Mouse (Mus musculus) v-Abl transformed pro-B cells (cell line): ENCODE measurements around the gene Lrrc8e.

Experiments
- in situ Hi-C, 2 experiments: fragments of 400-800 bp; cut with MboI; formaldehyde crosslinking; loops; one replicate each; pipeline ENCODE4 v1.15.1; 2025; ENCODE audit not compliant: unreplicated experiment in 2 of 2

Gene Lrrc8e

DNA sequence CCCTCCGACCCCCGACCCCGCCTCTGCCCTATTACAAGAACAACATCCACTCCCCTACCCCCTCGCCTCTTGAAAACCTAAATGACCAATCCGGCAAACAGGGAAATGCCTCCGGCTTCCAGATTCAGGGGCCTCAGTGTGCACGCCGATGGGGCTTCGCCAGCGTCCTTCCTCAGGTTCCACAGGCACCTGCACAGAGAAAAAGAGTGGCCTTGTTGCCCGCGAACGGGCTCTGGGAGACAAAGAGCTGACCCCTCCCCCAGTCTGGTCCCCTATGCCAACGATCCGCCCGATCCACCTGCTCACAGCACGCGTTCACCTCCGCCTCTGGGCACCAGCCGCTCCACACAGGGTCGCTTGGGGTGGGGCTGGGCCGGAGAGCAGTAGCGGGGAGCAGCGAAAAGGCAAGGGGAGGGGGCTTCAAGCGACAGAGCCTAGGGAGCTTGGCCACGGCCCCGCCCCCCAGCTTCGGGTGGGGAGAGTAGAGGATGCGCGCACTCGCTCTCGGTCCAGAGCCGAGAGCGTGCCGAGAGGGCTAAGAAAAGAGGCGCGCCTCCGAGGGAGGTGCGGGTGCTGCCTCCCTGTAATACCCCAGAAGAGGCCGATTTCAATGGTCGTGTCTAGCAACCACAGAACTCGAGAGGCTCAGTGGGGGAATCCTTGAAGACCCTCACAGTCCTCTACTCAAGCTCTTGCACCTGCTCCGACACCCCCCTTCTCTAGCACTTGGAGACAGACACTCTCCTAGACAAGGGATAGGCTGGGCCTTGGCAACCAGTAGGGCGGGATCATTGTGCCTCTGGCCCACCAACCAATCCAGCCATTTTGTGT, 9.6 kb upstream of the Lrrc8e start, which contains the start of gene Prr36:
Gene Prr36 (minus strand): TSS at position 669 of the 831 bp plus-strand sequence.
- in situ Hi-C loops: no loop called here

DNA sequence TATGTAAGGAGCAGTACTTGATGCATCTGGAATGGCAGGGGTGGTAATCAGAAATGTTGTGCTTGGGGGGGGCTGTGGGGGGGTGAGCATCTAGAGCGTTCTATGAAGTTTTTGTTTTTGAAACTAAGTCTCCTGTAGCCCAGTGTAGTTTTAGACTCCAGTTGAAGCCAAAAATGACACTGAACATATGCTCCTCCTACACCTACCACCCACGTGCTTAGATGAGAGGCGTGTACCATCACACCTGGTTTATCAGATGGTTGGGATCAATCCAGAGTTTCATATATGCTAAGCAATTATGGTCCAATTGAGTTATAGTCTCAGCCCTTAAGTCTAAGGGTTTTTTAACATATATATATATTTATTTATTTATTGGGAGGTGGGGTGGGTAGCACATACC, 7.0 kb upstream of the Lrrc8e start:
- in situ Hi-C loops: no loop called here

DNA sequence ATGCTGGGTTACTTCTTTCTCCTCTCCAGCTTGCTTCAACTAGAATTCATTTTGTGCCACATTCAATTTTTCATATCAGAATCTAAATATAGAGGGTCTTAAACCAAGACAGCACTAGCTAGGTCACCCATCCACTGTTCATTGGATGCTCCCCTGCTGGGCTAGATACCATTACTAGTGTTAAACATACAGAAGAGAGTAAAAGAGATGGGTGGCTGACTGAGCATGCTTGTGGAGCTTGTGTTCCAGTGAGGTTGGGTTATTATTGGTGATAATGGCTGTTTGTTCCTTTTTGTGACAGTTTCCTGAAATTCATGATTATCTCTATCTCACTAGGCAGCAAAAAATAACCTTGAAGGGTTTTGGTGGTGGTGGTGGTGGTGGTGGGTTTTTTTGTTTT, 4.6 kb upstream of the Lrrc8e start:
- in situ Hi-C loops: no loop called here

DNA sequence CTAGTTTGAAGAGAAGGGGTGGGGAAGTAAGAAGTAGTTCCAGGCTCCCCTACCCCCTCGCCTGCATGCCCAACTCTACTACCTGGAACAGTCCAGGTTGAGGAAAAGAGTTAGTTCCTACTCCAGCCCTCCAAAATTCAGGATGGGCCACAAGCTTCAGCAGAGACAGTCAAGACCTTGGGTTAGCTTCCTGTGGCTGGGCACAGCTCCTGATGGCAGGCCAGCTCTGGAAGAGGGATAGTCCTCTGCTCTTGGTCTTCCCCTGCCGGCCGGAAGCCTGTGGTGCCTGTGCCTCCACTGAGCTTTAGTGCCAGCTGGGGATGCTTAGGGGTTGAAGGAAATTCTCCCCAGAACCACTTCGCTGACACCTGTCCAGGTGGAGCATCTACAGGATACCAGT, 304 bp upstream of the Lrrc8e start:
- in situ Hi-C loops: loop anchor here (25.0 kb wide), 1 partner anchor 714 kb away; the partner anchor contains the start of genes Mcoln1 (in 2 of the 2) and Pnpla6 (in 2 of the 2)

DNA sequence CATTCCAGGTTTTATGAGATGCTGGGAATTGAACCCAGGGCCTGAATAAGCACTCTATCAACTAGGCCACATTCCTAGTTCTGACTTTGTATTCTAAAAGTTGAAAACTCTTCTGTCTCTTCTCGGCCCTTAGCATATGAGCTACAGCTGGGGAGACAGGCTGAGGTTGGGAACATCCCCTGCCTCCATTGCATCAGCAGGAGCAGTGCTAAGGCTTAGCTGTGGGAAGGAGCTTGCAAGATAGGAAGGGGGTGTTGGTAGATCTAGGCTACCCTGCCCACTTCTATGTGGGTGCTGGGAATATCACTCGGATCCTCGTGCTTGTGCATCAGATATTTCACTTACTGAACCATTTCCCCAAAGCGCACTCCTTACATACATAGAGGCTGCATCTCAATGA, 1.3 kb downstream of the Lrrc8e start:
- in situ Hi-C loops: loop anchor here (25.0 kb wide), 1 partner anchor 716 kb away; the partner anchor contains the start of genes Mcoln1 (in 2 of the 2) and Pnpla6 (in 2 of the 2)

DNA sequence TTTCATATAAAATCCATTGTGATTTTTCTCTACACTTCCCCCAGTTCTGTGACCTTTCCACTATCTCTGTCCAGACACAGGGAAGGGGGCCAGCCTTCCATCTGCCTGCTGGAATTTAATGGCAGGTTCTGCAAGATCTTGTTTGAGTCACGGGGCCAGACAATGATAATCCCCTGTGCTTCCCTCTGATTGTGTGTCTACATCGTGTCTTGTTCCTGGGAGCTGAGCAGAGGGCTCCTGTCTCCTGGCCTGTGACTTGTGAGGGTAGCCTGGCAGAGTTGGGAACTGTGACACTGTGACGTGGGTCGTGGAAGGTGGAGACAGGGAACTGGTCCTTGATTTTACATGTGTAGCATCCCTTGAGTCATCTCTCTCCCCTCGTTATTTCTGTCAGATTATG, 3.2 kb downstream of the Lrrc8e start:
- in situ Hi-C loops: loop anchor here (25.0 kb wide), 1 partner anchor 717 kb away; the partner anchor contains the start of genes Mcoln1 (in 2 of the 2) and Pnpla6 (in 2 of the 2)

DNA sequence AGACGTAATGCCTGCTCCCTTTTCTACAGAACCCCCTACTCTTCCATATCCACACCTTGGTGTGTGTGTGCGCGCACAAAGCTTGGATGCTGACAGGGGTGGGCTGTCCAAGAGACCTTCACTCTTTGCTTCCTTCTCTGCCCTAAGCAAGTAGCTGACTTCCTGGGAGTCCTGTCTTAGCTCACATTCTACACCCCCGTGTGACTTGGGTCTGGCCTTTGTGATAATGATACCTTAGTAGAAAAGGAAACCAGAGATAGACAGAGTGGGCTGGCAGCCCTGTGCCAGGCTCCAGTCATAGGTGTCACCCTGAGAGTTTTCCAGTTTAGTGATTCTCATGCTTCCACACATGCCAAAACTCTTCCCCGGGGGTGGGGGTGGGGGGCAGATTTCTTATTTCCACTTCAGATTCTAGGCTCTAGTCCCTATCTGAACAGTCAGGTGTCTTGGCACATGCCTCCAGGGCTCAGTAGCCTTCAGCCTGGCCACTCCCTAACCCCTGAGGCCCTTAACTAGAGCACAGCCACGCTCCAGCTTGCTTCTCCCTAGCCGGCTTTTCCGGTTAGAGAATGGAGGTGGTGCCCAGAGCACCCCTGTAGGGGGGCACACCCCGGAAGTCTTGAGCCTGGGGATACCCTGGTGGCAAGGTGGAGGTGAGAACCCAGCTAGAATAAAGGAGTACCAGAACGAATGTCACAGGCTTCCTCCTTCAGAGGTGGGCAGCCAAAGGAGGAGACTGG, 4.2 kb downstream of the Lrrc8e start:
- in situ Hi-C loops: loop anchor here (25.0 kb wide), 1 partner anchor 718 kb away; the partner anchor contains the start of genes Mcoln1 (in 2 of the 2) and Pnpla6 (in 2 of the 2)

DNA sequence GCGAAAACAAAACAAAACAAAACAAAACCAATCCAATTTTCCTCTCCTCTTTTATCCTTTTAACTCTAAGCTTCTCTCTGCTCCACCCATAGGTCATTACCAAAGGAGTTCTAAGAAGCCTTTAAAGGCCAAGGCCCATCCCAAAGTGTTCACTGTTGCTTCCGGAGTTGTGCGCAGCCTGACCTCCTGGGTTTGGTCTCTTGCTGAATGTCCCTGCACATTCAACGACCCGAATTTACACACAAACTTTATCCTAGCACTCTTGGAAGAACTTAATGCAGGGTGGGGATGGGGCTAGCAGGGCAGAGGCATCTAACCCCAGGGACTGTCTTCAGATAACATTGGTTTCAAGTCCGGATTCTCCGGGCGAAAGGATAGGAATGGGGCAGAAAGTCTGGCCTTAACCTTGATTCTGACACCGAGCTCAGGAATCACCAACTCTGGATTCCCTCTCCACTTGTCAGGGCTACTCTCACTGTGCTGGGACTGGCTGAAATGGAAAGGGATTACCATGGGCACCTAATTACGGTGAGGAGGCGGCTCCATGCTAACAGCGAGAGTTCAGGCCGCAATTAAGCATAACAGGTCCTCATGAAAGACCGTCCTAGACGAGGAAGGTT, 11.3 kb downstream of the Lrrc8e start:
- in situ Hi-C loops: loop anchor here (25.0 kb wide), 1 partner anchor 726 kb away; the partner anchor contains the start of genes Mcoln1 (in 2 of the 2) and Pnpla6 (in 2 of the 2)

DNA sequence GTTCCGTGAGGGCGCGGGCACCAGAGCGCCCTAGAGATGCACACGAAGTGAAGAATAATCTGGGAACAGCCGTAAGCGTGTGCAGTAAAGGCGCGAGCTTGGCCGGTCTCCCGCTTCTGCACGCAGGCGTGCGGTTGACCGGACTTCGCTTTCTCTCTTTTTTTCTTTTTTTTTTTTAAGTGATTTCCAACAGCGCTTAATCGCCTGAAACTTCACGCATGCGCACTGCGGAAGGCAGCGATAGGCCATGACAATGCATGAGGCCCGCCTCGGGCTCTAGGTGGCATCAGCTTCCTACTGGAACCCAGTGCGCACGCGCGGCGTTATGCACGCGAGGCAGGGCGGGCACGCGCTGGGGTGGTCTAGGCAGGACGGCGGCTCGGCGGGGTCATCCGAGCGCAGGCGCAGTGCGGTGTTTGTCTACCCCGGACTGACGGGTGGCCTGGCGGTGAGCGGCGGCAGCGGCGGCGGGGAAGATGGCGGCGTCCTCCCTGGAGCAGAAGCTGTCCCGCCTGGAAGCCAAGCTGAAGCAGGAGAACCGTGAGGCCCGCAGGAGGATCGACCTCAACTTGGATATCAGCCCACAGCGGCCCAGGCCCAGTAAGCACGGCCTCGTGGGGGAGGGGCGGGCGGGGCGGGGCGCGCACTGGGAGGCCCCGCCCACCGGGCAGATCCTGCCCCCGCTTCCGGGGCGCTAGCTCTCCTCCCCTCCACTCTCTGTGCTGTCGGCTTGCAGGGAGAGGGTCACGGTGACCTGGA, 12.0 kb downstream of the Lrrc8e start, which contains the start of the genes Map2k7 and Gm49320:
Gene Map2k7 (plus strand): TSS at position 307 of the 759 bp plus-strand sequence.
Gene Gm49320 (plus strand): TSS at position 432 of the 759 bp plus-strand sequence.
- in situ Hi-C loops: loop anchor here (25.0 kb wide), 1 partner anchor 726 kb away; the partner anchor contains the start of genes Mcoln1 (in 2 of the 2) and Pnpla6 (in 2 of the 2)

DNA sequence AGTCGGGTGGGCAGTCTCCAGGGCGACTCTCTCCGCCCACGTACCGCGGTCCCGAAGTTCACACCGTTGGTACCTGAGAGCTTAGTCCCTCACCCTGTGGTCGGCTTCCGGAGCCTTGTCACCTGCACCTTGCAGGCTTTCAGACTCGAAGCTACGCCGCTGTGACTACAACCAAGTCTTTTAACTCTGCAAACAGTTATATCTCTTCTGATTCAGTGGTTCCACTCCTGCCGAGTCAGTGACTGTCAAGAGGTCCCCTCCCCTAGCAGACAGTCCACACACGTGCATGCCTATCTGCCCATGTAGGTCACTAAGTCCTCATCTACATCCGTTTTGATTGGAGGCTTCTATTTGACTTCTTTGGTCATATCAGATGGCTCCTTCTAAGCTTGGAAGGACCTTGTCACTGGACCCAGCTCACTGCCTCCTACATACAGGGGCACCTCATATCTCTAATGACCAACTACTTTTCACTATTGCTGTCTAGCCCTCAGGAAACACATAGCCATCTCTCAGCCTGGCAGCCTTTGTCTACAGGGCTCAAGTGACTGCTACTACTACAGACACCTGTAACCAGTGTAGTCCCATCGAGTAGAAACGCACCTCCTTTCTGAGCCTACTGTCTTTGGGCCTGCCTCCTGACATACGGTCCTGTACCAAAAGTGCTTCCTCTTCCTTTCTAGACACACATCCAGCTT, 12.7 kb downstream of the Lrrc8e start:
- in situ Hi-C loops: loop anchor here (25.0 kb wide), 1 partner anchor 727 kb away; the partner anchor contains the start of genes Mcoln1 (in 2 of the 2) and Pnpla6 (in 2 of the 2)

DNA sequence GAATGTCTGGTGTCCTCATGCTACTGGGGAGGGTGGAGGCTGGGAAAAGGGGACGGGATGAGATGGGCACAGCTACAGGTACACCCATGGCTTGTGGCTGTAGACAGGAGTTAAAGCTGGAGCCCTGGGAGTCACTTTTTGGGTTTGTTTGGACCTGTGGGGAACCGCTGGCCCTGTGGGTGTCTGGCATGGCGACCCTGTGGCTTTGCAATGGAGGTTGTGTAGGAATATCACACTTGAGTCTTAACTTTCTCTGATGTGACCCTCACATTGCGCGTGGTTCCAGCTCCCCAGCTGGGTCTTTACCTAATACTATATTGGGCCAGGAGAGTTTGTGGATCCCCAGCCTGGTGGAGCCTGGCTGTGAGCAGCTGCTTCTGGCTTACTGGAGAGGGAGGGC, 18.4 kb downstream of the Lrrc8e start:
- in situ Hi-C loops: loop anchor here (10.0 to 25.0 kb wide), 2 partner anchors 430 to 733 kb away; partner anchors contain the start of genes Mcoln1 (in 2 of the 2) and Pnpla6 (in 2 of the 2)

DNA sequence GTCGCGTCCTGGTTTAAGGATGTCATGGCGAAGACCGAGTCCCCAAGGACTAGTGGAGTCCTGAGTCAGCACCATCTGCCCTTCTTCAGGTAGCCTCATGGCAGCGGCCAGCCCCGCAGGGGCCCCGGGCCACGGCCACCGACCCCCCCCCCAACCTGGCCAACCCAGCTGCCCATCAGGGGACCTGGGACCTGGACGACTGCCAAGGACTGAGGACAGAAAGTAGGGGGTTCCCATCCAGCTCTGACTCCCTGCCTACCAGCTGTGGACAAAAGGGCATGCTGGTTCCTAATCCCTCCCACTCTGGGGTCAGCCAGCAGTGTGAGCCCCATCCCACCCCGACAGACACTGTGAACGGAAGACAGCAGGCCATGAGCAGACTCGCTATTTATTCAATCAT, 19.1 kb downstream of the Lrrc8e start:
- in situ Hi-C loops: loop anchor here (10.0 to 25.0 kb wide), 2 partner anchors 429 to 733 kb away; partner anchors contain the start of genes Mcoln1 (in 2 of the 2) and Pnpla6 (in 2 of the 2)

DNA sequence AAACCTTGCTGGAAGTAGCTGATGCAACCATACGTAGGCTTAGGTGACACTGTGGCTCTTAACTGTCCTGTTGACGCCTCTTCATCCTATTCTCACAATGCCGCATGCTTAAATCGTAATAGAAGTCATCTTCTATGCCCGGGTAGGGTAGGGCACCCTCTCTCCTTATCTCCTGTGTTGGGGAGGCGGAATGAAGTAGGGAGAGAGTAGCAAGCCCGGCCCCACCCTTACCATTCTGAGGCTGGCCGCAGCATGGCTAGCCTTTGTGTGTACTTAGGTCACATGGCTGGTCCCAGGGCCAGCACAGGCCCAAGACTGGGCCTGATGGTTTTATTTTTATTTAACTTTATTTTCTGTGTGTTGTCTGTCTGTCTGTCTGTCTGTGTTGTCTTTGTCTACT, 20.6 kb downstream of the Lrrc8e start:
- in situ Hi-C loops: loop anchor here (10.0 to 25.0 kb wide), 2 partner anchors 428 to 735 kb away; partner anchors contain the start of genes Mcoln1 (in 2 of the 2) and Pnpla6 (in 2 of the 2)

DNA sequence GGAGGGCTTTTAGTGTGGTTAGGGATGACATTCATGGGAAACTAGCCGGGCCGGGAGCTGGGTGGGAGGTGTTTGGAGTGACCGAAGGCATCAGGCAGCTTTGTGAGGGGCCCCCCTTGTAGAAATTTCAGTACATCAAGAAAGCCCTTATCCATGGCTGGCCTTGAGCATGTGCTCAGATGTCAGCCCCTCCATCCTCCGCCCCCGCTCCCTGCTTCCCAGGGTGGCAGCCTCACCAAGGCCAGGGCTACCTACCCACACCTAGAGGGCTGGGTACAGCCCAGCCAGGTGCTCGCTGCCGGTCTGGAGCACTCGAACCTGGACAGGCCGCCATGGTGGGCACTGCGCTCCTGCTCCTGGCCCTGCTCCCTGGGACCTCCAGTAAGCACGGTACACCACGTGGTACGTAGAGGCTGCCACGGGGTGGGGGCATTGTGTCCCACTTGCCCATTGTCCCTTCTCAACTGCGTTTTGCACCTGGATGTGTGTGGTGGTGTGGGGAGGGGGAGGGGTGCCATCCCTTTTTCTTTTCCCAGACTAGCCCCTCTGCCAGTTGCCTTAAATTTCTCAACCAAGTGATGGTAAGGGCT, 21.4 kb downstream of the Lrrc8e start, which contains the start of gene Tgfbr3l:
Gene Tgfbr3l (plus strand): TSS at position 264 of the 590 bp plus-strand sequence.
- in situ Hi-C loops: loop anchor here (10.0 to 25.0 kb wide), 2 partner anchors 427 to 736 kb away; partner anchors contain the start of genes Mcoln1 (in 2 of the 2) and Pnpla6 (in 2 of the 2)

DNA sequence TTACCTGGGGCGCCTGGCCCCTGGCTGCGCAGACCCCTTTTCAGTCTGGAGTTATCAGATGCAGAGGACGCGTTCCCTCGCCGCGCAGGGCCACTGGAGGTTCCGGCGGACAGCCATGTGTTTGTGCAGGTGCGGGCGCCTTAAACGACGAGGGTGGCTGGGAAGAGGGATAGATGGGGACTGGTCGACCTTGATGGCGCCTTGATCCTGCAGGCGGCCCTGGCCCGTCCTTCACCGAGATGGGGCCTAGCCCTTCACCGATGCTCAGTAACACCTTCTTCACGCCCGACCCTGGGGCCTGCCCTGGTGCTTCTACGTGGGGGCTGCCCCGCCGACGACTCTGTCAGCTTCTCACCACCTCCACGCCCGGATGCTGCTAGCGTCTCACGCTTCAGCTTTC, 22.6 kb downstream of the Lrrc8e start:
- in situ Hi-C loops: loop anchor here (10.0 to 25.0 kb wide), 2 partner anchors 426 to 737 kb away; partner anchors contain the start of genes Mcoln1 (in 2 of the 2) and Pnpla6 (in 2 of the 2)

DNA sequence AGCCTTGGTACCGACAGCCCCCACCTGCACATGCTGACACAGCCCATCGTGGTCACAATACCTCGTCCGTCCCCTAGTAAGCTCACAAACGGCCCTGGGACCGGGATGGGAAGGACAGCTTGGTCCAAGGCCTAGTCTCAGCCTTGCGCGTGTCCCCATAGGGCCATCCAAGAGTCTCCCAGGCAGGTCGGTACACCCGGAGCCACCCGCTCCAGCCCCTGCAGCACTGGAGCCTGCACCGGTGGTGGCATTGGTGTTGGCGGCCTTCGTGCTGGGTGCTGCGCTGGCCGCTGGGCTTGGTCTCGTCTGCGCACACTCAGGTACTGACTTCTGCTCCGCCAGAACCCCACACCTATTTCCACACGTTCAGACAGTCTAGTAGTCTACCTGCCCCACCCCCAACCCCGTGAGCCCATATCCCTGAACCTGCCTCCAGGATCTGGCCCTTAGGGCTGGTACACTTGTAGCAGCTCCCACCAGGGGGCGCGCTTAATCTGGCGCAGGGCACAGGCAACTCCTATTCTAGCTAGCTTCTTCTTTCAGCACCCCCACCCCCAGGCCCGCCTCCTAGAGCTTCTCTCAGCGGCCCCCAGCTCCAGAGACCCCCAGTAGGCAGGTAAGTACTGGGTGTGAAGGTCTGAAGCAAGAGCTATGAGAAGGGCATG, 23.8 kb downstream of the Lrrc8e start:
- in situ Hi-C loops: loop anchor here in 1 of 2 experiments (10.0 kb wide), 1 partner anchor 264 kb away; no protein-coding TSS in a partner anchor
